Mouse (Mus musculus): Measurements from ENCODE around the gene Ccdc47. TPM values are rescaled to one million over a fixed set of nuclear protein-coding genes. Genes with fewer than 3 reads are reported as not detected.

Gene Ccdc47
- polyA plus RNA-seq, 1 experiment = 110 TPM

- Histone ChIP-seq H3K4me1 (ENCODE audit: control insufficient read depth, insufficient read depth, low read length) (no peaks in the 10 kb centered on the region; the same call in 1 of the 2 replicates), H3K4me3 (ENCODE audit: insufficient read depth, low read length) (no peak overlapping the region), H3K27ac (ENCODE audit: insufficient read depth, low read length) (no peak overlapping the region)
- TF ChIP-seq POLR2A (IDR thresholded peaks at IDR 0.05; ENCODE audit: low read depth, low read length) (no peak), CTCF (IDR thresholded peaks at IDR 0.05; ENCODE audit: borderline replicate concordance, insufficient read depth, low read length) (no peak)
Measured at GRCm38 (mm10) chr11:106164601-106165180, 51.5 kb downstream of the Ccdc47 start.

- no peak overlapping the region for H3K4me3 ChIP-seq (ENCODE audit: insufficient read depth, low read length)
Measured at GRCm38 (mm10) chr11:106163546-106163945, 52.6 kb downstream of the Ccdc47 start.

GRCm38 (mm10) chr11:106162237-106162636, 53.9 kb downstream of the Ccdc47 start:
- Histone ChIP-seq H3K4me3 (ENCODE audit: insufficient read depth, low read length) (no peak overlapping the region), H3K27ac (ENCODE audit: insufficient read depth, low read length) (no peak overlapping the region), H3K4me1 (ENCODE audit: control insufficient read depth, insufficient read depth, low read length) (no peaks in the 10 kb centered on the region; the same call in 1 of the 2 replicates)
- TF ChIP-seq POLR2A (IDR thresholded peaks at IDR 0.05; ENCODE audit: low read depth, low read length) (no peak), CTCF (IDR thresholded peaks at IDR 0.05; ENCODE audit: borderline replicate concordance, insufficient read depth, low read length) (no peak)

More at GRCm38 (mm10) chr11:106163546-106163945, 52.6 kb downstream of the Ccdc47 start:
- H3K4me1 ChIP-seq (ENCODE audit: control insufficient read depth, insufficient read depth, low read length) = no peaks in the 10 kb centered on the region; the same call in 1 of the 2 replicates
- no peak overlapping the region for H3K27ac ChIP-seq (ENCODE audit: insufficient read depth, low read length)
- TF ChIP-seq CTCF (IDR thresholded peaks at IDR 0.05; ENCODE audit: borderline replicate concordance, insufficient read depth, low read length) = no peak
- no peak for TF ChIP-seq POLR2A (IDR thresholded peaks at IDR 0.05; ENCODE audit: low read depth, low read length)

- Histone ChIP-seq H3K4me1 (ENCODE audit: control insufficient read depth, insufficient read depth, low read length) (no peaks in the 10 kb centered on the region; the same call in 1 of the 2 replicates), H3K4me3 (ENCODE audit: insufficient read depth, low read length) (peak within 1 kb of the TSS; percentile 54), H3K27ac (ENCODE audit: insufficient read depth, low read length) (peak within 1 kb of the TSS; percentile 54)
- TF ChIP-seq POLR2A (IDR thresholded peaks at IDR 0.05; ENCODE audit: low read depth, low read length) (no peak; the same call in 1 of the 2 replicates), CTCF (IDR thresholded peaks at IDR 0.05; ENCODE audit: borderline replicate concordance, insufficient read depth, low read length) (no peak)
Measured at GRCm38 (mm10) chr11:106160841-106161721, 55.1 kb downstream of the Ccdc47 start, which contains the start of the genes Gm10840 and Limd2. Gene Gm10840, plus strand, starts transcription at chr11:106160850. Gene Limd2, minus strand, starts transcription at chr11:106160860.

GRCm38 (mm10) chr11:106159921-106160840, 56.0 kb downstream of the Ccdc47 start:
- TF ChIP-seq CTCF (IDR thresholded peaks at IDR 0.05; ENCODE audit: borderline replicate concordance, insufficient read depth, low read length) (no peak), POLR2A (IDR thresholded peaks at IDR 0.05; ENCODE audit: low read depth, low read length) (peak; percentile 81)
- Histone ChIP-seq H3K4me3 (ENCODE audit: insufficient read depth, low read length) (peak overlapping the region; percentile 54), H3K4me1 (ENCODE audit: control insufficient read depth, insufficient read depth, low read length) (no peaks in the 10 kb centered on the region), H3K27ac (ENCODE audit: insufficient read depth, low read length) (peak overlapping the region; percentile 54)

- no peaks in the 10 kb centered on the region for H3K4me1 ChIP-seq (ENCODE audit: control insufficient read depth, insufficient read depth, low read length)
- peak overlapping the region; percentile 54 for H3K4me3 ChIP-seq (ENCODE audit: insufficient read depth, low read length)
- TF ChIP-seq POLR2A (IDR thresholded peaks at IDR 0.05; ENCODE audit: low read depth, low read length) (no peak), CTCF (IDR thresholded peaks at IDR 0.05; ENCODE audit: borderline replicate concordance, insufficient read depth, low read length) (no peak)
- H3K27ac ChIP-seq (ENCODE audit: insufficient read depth, low read length) = peak overlapping the region; percentile 54
Measured at GRCm38 (mm10) chr11:106159216-106159920, 56.8 kb downstream of the Ccdc47 start.

- Histone ChIP-seq H3K4me1 (ENCODE audit: control insufficient read depth, insufficient read depth, low read length) (no peaks in the 10 kb centered on the region), H3K27ac (ENCODE audit: insufficient read depth, low read length) (no peak overlapping the region), H3K4me3 (ENCODE audit: insufficient read depth, low read length) (peak overlapping the region; percentile 54)
- no peak for TF ChIP-seq CTCF (IDR thresholded peaks at IDR 0.05; ENCODE audit: borderline replicate concordance, insufficient read depth, low read length)
- no peak for TF ChIP-seq POLR2A (IDR thresholded peaks at IDR 0.05; ENCODE audit: low read depth, low read length)
Measured at GRCm38 (mm10) chr11:106158930-106159215, 57.3 kb downstream of the Ccdc47 start.

- TF ChIP-seq CTCF (IDR thresholded peaks at IDR 0.05; ENCODE audit: borderline replicate concordance, insufficient read depth, low read length) (peak; percentile 49; the same call in 1 of the 2 replicates), POLR2A (IDR thresholded peaks at IDR 0.05; ENCODE audit: low read depth, low read length) (no peak)
- Histone ChIP-seq H3K4me1 (ENCODE audit: control insufficient read depth, insufficient read depth, low read length) (no peaks in the 10 kb centered on the region), H3K4me3 (ENCODE audit: insufficient read depth, low read length) (peak overlapping the region; percentile 54), H3K27ac (ENCODE audit: insufficient read depth, low read length) (no peak overlapping the region)
Measured at GRCm38 (mm10) chr11:106158081-106158929, 57.8 kb downstream of the Ccdc47 start.
